Mouse (Mus musculus): ENCODE results near the gene Zfyve9. TPM values are rescaled to one million over a fixed set of nuclear protein-coding genes. Genes with fewer than 3 reads are reported as not detected.

The Zfyve9 gene
- 4.0 and 4.1 TPM in 2 replicates for polyA plus RNA-seq (2014; fragmentation: Nextera tagmentation; extraction: Ambion mirVana)

- peaks cover 2 to 3% of the 10 kb centered on the region in 2 experiments; a peak in 2 of 4 replicates for H3K4me1 ChIP-seq (ENCODE audit: control insufficient read depth in 2 of 2, insufficient read depth in 2 of 2, low read length in 2 of 2)
- peak within 1 kb of the TSS; percentile 90 for H3K4me2 ChIP-seq (ENCODE audit: low read length)
- H3K36me3 ChIP-seq (ENCODE audit: control insufficient read depth, insufficient read depth, low read length): no peaks in the 10 kb centered on the region
- H3K27ac ChIP-seq (replicated peaks in 1 of 2; ENCODE audit: control insufficient read depth in 1 of 2, insufficient read depth in 1 of 2, low read depth in 2 of 2, low read length in 2 of 2): peak within 1 kb of the TSS; percentile 94 to 96
- under 1% methylated on average over 80 of the region's 111 CpGs for WGBS
- peak within 1 kb of the TSS; percentile 98 for H3K9ac ChIP-seq (ENCODE audit: low read length)
- H3K9me3 ChIP-seq (ENCODE audit: control insufficient read depth, low read length): no peaks in the 10 kb centered on the region
- H3K27me3 ChIP-seq (ENCODE audit: control insufficient read depth, insufficient read depth, low read length): no peaks in the 10 kb centered on the region
- ATAC-seq (ENCODE audit: insufficient number of reproducible peaks, insufficient read depth, low FRiP score, low read depth): peak; percentile 87
- H3K4me3 ChIP-seq (ENCODE audit: control insufficient read depth in 1 of 2, insufficient read depth in 1 of 2, low read depth in 1 of 2, low read length in 2 of 2): peak within 1 kb of the TSS; percentile 96 to 99
These were observed at the start of gene Zfyve9 for GRCm38 (mm10) chr4:108780057-108780863. TSS of gene Zfyve9 (minus strand) at chr4:108780798.

GRCm38 (mm10) chr4:108826643-108827042, 46.0 kb upstream of the Zfyve9 start:
- no peaks in the 10 kb centered on the region for H3K9me3 ChIP-seq (ENCODE audit: control insufficient read depth, low read length)
- no peak overlapping the region for H3K4me2 ChIP-seq (ENCODE audit: low read length)
- no peak for ATAC-seq (ENCODE audit: insufficient number of reproducible peaks, insufficient read depth, low FRiP score, low read depth)
- H3K27ac ChIP-seq (replicated peaks in 1 of 2; ENCODE audit: control insufficient read depth in 1 of 2, insufficient read depth in 1 of 2, low read depth in 2 of 2, low read length in 2 of 2): no peak overlapping the region
- H3K4me3 ChIP-seq (ENCODE audit: control insufficient read depth in 1 of 2, insufficient read depth in 1 of 2, low read depth in 1 of 2, low read length in 2 of 2): no peak overlapping the region
- H3K27me3 ChIP-seq (ENCODE audit: control insufficient read depth, insufficient read depth, low read length): no peaks in the 10 kb centered on the region
- 88% methylated on average over 2 of the region's 2 CpGs for WGBS
- H3K9ac ChIP-seq (ENCODE audit: low read length): no peak overlapping the region
- peaks cover 2 to 10% of the 10 kb centered on the region in 2 experiments; a peak in 3 of 4 replicates for H3K4me1 ChIP-seq (ENCODE audit: control insufficient read depth in 2 of 2, insufficient read depth in 2 of 2, low read length in 2 of 2)
- peaks cover 83% of the 10 kb centered on the region for H3K36me3 ChIP-seq (ENCODE audit: control insufficient read depth, insufficient read depth, low read length)

DNA sequence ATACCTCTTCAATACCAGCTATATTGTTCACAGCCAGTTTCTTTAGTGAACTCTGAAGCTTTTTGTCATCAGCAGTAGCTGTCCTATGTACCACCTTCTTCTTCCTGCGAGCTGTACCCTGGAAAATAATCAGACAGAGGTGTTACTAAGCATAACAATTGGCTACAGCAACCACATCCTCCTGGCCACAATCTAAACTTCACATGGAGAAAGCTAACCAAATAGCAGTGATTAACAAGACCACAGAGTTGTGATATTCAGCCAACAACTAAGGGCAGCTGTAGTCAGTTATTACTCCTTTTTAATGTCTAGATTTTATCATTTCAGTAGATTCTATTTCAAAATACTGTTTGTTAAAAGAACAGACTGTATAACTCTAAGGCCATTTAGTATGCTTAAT, 45.5 kb upstream of the Zfyve9 start:
- Histone ChIP-seq H3K27ac (replicated peaks in 1 of 2; ENCODE audit: control insufficient read depth in 1 of 2, insufficient read depth in 1 of 2, low read depth in 2 of 2, low read length in 2 of 2) (no peak overlapping the region), H3K27me3 (ENCODE audit: control insufficient read depth, insufficient read depth, low read length) (no peaks in the 10 kb centered on the region), H3K4me1 (ENCODE audit: control insufficient read depth in 2 of 2, insufficient read depth in 2 of 2, low read length in 2 of 2) (peaks cover 2 to 9% of the 10 kb centered on the region in 2 experiments; a peak in 3 of 4 replicates), H3K36me3 (ENCODE audit: control insufficient read depth, insufficient read depth, low read length) (peaks cover 88% of the 10 kb centered on the region), H3K9ac (ENCODE audit: low read length) (no peak overlapping the region), H3K9me3 (ENCODE audit: control insufficient read depth, low read length) (no peaks in the 10 kb centered on the region), H3K4me3 (ENCODE audit: control insufficient read depth in 1 of 2, insufficient read depth in 1 of 2, low read depth in 1 of 2, low read length in 2 of 2) (no peak overlapping the region), H3K4me2 (ENCODE audit: low read length) (no peak overlapping the region)
- ATAC-seq (ENCODE audit: insufficient number of reproducible peaks, insufficient read depth, low FRiP score, low read depth): no peak
- 68% methylated on average over 1 of the region's 1 CpGs for WGBS

DNA sequence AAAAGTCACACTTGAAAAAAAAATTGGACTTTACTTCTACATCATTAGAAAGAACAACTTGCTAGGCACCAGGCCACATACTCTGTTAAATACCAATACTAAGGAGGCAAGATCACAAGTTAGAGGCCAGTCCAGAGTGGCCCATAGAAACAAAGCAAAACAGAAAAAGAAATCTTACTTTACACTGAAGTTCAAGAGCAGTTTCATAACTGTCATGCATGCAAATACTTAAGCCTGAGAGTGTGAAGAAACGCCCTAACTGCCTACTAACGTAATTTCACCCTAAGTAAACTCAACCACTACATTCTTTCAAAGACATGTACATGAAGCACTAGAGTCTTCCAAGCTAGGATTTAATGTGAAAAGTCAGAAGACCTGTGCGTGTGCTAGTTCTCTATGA, 45.1 kb upstream of the Zfyve9 start:
- ATAC-seq (ENCODE audit: insufficient number of reproducible peaks, insufficient read depth, low FRiP score, low read depth): no peak
- H3K4me3 ChIP-seq (ENCODE audit: control insufficient read depth in 1 of 2, insufficient read depth in 1 of 2, low read depth in 1 of 2, low read length in 2 of 2): no peak overlapping the region
- WGBS: 93% methylated on average over 3 of the region's 3 CpGs
- H3K4me1 ChIP-seq (ENCODE audit: control insufficient read depth in 2 of 2, insufficient read depth in 2 of 2, low read length in 2 of 2): peaks cover 2 to 5% of the 10 kb centered on the region in 2 experiments; a peak in 3 of 4 replicates
- H3K9me3 ChIP-seq (ENCODE audit: control insufficient read depth, low read length): no peaks in the 10 kb centered on the region
- H3K27me3 ChIP-seq (ENCODE audit: control insufficient read depth, insufficient read depth, low read length): no peaks in the 10 kb centered on the region
- peaks cover 92% of the 10 kb centered on the region for H3K36me3 ChIP-seq (ENCODE audit: control insufficient read depth, insufficient read depth, low read length)
- H3K9ac ChIP-seq (ENCODE audit: low read length): no peak overlapping the region
- H3K4me2 ChIP-seq (ENCODE audit: low read length): no peak overlapping the region
- no peak overlapping the region for H3K27ac ChIP-seq (replicated peaks in 1 of 2; ENCODE audit: control insufficient read depth in 1 of 2, insufficient read depth in 1 of 2, low read depth in 2 of 2, low read length in 2 of 2)

DNA sequence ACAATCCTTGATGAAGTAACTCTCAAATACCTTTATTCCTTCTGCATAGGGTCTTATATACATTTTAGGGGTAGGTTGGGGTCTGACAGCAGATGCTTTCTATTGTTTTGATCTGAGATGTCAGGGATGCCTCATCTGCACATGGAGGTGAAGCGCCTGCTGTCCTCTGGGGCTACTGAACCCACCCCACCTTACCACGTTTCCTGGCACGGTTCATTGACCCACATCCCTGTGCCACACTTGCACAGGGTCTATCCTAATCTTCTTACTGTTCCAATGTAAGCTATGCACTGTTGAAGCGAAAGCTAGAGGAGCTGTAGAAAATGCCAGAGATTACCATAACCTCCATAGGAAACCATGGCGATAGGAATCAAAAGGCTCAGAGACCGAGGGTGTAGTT, 31.0 kb upstream of the Zfyve9 start:
- Histone ChIP-seq H3K4me3 (ENCODE audit: control insufficient read depth in 1 of 2, insufficient read depth in 1 of 2, low read depth in 1 of 2, low read length in 2 of 2) (no peak overlapping the region), H3K4me2 (ENCODE audit: low read length) (no peak overlapping the region), H3K27ac (replicated peaks in 1 of 2; ENCODE audit: control insufficient read depth in 1 of 2, insufficient read depth in 1 of 2, low read depth in 2 of 2, low read length in 2 of 2) (no peak overlapping the region), H3K36me3 (ENCODE audit: control insufficient read depth, insufficient read depth, low read length) (peaks cover 15% of the 10 kb centered on the region), H3K4me1 (ENCODE audit: control insufficient read depth in 2 of 2, insufficient read depth in 2 of 2, low read length in 2 of 2) (no peaks in the 10 kb centered on the region), H3K9ac (ENCODE audit: low read length) (no peak overlapping the region), H3K27me3 (ENCODE audit: control insufficient read depth, insufficient read depth, low read length) (no peaks in the 10 kb centered on the region), H3K9me3 (ENCODE audit: control insufficient read depth, low read length) (no peaks in the 10 kb centered on the region)
- WGBS: 70% methylated on average over 6 of the region's 6 CpGs
- no peak for ATAC-seq (ENCODE audit: insufficient number of reproducible peaks, insufficient read depth, low FRiP score, low read depth)

DNA sequence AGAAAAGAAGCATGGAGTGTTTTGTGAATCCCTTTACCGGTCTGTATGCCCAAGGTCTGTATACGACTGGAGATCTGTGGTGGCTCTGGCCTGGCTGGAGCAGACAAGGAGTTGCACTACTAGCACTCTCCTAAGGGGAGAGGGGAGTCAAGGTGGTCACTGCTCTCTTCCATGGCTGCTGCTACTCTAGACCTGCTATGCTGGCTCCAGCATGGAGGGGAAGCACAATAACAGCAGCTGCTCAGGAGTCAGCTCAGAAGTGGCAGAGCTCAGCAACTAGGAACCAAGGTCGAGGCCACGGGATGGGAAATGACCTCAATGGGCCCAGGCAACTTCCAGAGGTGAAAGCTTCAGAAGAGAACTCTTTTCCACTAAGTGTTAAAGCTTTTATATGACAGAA, 30.5 kb upstream of the Zfyve9 start:
- Histone ChIP-seq H3K36me3 (ENCODE audit: control insufficient read depth, insufficient read depth, low read length) (peaks cover 15% of the 10 kb centered on the region), H3K4me1 (ENCODE audit: control insufficient read depth in 2 of 2, insufficient read depth in 2 of 2, low read length in 2 of 2) (no peaks in the 10 kb centered on the region), H3K4me3 (ENCODE audit: control insufficient read depth in 1 of 2, insufficient read depth in 1 of 2, low read depth in 1 of 2, low read length in 2 of 2) (no peak overlapping the region), H3K4me2 (ENCODE audit: low read length) (no peak overlapping the region), H3K9ac (ENCODE audit: low read length) (no peak overlapping the region), H3K27me3 (ENCODE audit: control insufficient read depth, insufficient read depth, low read length) (no peaks in the 10 kb centered on the region), H3K9me3 (ENCODE audit: control insufficient read depth, low read length) (no peaks in the 10 kb centered on the region), H3K27ac (replicated peaks in 1 of 2; ENCODE audit: control insufficient read depth in 1 of 2, insufficient read depth in 1 of 2, low read depth in 2 of 2, low read length in 2 of 2) (no peak overlapping the region)
- no peak for ATAC-seq (ENCODE audit: insufficient number of reproducible peaks, insufficient read depth, low FRiP score, low read depth)
- 62% methylated on average over 4 of the region's 4 CpGs for WGBS

DNA sequence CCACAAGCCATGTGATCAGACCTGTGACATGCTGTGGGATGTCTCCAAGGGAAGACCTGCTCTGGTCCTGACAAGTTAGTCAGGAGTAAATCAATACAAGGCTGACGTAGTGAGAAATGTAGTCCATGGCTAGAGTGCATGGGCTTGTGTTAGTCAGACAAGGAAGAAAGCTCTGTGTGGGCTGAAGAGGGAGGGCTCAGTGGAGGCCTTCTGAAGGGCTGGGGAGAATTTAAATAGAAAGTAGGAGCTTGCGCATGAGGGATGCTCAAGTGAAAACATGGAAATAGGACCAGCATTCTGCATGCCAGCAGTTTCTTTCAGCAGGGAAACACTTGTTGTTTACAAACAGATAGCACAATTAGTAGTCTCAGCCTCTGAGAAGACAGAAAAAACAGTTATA, 22.9 kb upstream of the Zfyve9 start:
- WGBS: 79% methylated on average over 2 of the region's 2 CpGs
- Histone ChIP-seq H3K27ac (replicated peaks in 1 of 2; ENCODE audit: control insufficient read depth in 1 of 2, insufficient read depth in 1 of 2, low read depth in 2 of 2, low read length in 2 of 2) (no peak overlapping the region), H3K9ac (ENCODE audit: low read length) (no peak overlapping the region), H3K4me2 (ENCODE audit: low read length) (no peak overlapping the region), H3K4me3 (ENCODE audit: control insufficient read depth in 1 of 2, insufficient read depth in 1 of 2, low read depth in 1 of 2, low read length in 2 of 2) (no peak overlapping the region), H3K36me3 (ENCODE audit: control insufficient read depth, insufficient read depth, low read length) (no peaks in the 10 kb centered on the region), H3K4me1 (ENCODE audit: control insufficient read depth in 2 of 2, insufficient read depth in 2 of 2, low read length in 2 of 2) (peaks cover 0 to 3% of the 10 kb centered on the region in 2 experiments; a peak in 1 of 4 replicates), H3K27me3 (ENCODE audit: control insufficient read depth, insufficient read depth, low read length) (no peaks in the 10 kb centered on the region), H3K9me3 (ENCODE audit: control insufficient read depth, low read length) (no peaks in the 10 kb centered on the region)
- ATAC-seq (ENCODE audit: insufficient number of reproducible peaks, insufficient read depth, low FRiP score, low read depth): no peak
